Mouse (Mus musculus) spleen, adult 2 months (tissue): ENCODE results near the gene Megf8. TPM values are rescaled to one million over a fixed set of nuclear protein-coding genes. Genes with fewer than 3 reads are reported as not detected.

Experiments used
- DNase-seq, 2 experiments: peaks; one replicate each; pipeline versions ENCODE4 v3.0.0 to v3.0.0-alpha.2; 2012 to 2021; ENCODE audit warnings: low spot score in 2 of 2, low read depth in 1 of 2
- H3K27ac ChIP-seq: fragments of 200-500 bp; 2 replicates; pipeline ENCODE4 v1.5.1; 2012; ENCODE audit warnings: low read length, inconsistent platforms; ENCODE audit not compliant: insufficient read depth
- H3K27me3 ChIP-seq: fragments of 200-500 bp; 2 replicates; pipeline ENCODE4 v1.6.1; 2012; ENCODE audit warnings: mild to moderate bottlenecking, moderate library complexity, low read length, inconsistent platforms; ENCODE audit not compliant: control insufficient read depth, insufficient read depth
- H3K36me3 ChIP-seq: fragments of 200-500 bp; 2 replicates; pipeline ENCODE4 v1.6.1; 2012; ENCODE audit warnings: mild to moderate bottlenecking, low read length, inconsistent platforms; ENCODE audit not compliant: control insufficient read depth, insufficient read depth
- H3K4me1 ChIP-seq: fragments of 200-500 bp; 2 replicates; pipeline ENCODE4 v1.6.1; 2011; ENCODE audit warnings: inconsistent platforms; ENCODE audit not compliant: control insufficient read depth, insufficient read depth, insufficient read length
- H3K4me3 ChIP-seq: fragments of 200-500 bp; 2 replicates; pipeline ENCODE4 v1.5.1; 2011; ENCODE audit warnings: mild to moderate bottlenecking, inconsistent platforms; ENCODE audit not compliant: insufficient read depth, insufficient read length; ENCODE audit errors: extremely low read depth
- CTCF ChIP-seq: fragments of 200-500 bp; IDR thresholded peaks from 2 replicates; pipeline ENCODE4 v1.5.1; 2011; ENCODE audit warnings: mild to moderate bottlenecking, inconsistent platforms; ENCODE audit not compliant: insufficient read depth, insufficient read length, insufficient replicate concordance; ENCODE audit errors: extremely low read depth
- POLR2A ChIP-seq: fragments of 200-500 bp; IDR thresholded peaks from 2 replicates; pipeline ENCODE4 v1.6.1; 2011; ENCODE audit warnings: low read depth, low read length, inconsistent platforms
- WGBS: fragments of 180-500 bp; shearing (Covaris S2); methylation state at CpG from one replicate; pipeline ENCODE4 v1.1.7; 2018; 5-methylcytosine and 5-hydroxymethylcytosine counted together
- polyA plus RNA-seq: library from polyadenylated mRNA; depleted of rRNA; stranded (reverse); fragments of >200 nt; gene quantifications from 2 replicates; pipeline ENCODE4 v1.2.3, GENCODE M21; 2012; rRNA removed

Gene Megf8
- polyA plus RNA-seq, 1 experiment, result 11.0 TPM

DNA sequence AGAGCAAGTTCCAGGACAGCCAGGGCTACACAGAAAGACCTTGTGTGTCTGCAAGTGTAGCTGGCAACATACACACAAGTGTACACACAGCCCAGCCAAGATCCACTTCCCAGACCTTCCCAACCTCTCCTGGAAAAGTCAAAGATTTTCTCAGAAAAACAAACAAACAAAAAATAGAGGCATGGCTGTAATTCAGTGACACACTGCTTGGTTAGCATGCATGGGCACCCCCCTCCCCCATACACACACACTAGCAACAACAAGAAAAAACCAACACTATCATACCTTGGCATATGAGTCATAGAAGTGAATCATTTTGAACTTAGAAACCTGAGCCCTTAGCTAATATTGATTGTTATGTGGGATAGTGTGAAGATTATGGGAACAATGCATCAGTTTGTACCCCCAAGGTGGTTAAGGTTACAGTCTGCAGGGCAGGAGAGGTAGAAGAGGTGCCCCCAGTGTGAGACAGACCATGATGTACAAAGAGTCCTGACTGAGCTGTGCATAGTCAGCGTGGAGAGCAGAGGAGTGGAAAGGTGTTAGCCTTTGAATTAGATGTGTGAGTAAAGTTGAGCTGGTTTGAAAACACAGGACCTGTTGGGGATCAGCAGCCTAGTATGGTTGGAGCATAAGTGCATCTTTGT, 94.1 kb downstream of the Megf8 start:
- no peaks in the 10 kb centered on the region for H3K4me1 ChIP-seq
- TF ChIP-seq CTCF (no peak), POLR2A (no peak)
- WGBS, result 86% methylated on average over 1 of the region's 1 CpGs
- H3K27me3 ChIP-seq, result no peaks in the 10 kb centered on the region
- H3K36me3 ChIP-seq, result no peaks in the 10 kb centered on the region
- H3K4me3 ChIP-seq, result no peak overlapping the region
- H3K27ac ChIP-seq, result no peak overlapping the region
- DNase-seq, result no peak

GRCm38 (mm10) chr7:25411861-25412260, 94.9 kb downstream of the Megf8 start:
- H3K27me3 ChIP-seq, result no peaks in the 10 kb centered on the region
- 88% methylated on average over 3 of the region's 3 CpGs for WGBS
- H3K27ac ChIP-seq, result no peak overlapping the region
- H3K4me3 ChIP-seq, result no peak overlapping the region
- H3K4me1 ChIP-seq, result no peaks in the 10 kb centered on the region
- H3K36me3 ChIP-seq, result no peaks in the 10 kb centered on the region
- DNase-seq, result no peak
- TF ChIP-seq POLR2A, result no peak
- no peak for TF ChIP-seq CTCF

GRCm38 (mm10) chr7:25412833-25413441, 96.0 kb downstream of the Megf8 start, which contains the start of gene Cxcl17:
Cxcl17 (minus strand) TSS chr7:25412886.
- DNase-seq, result no peak
- H3K4me1 ChIP-seq, result no peaks in the 10 kb centered on the region
- WGBS, result 46% methylated on average over 7 of the region's 7 CpGs
- no peak within 1 kb of the TSS for H3K27ac ChIP-seq
- no peaks in the 10 kb centered on the region for H3K27me3 ChIP-seq
- H3K36me3 ChIP-seq, result no peaks in the 10 kb centered on the region
- H3K4me3 ChIP-seq, result no peak within 1 kb of the TSS
- TF ChIP-seq POLR2A, result no peak

Other genes starting within 250 kb of the Megf8 start
- gene Grik5, start 244.8 kb upstream of the Megf8 start, polyA plus RNA-seq, result 10.2 and 12.9 TPM in 2 replicates
- gene Zfp574, start 244.6 kb upstream of the Megf8 start, polyA plus RNA-seq, result 23.7 and 34.7 TPM in 2 replicates
- 61.7 and 83.3 TPM in 2 replicates for gene Pou2f2, start 137.4 kb upstream of the Megf8 start, polyA plus RNA-seq
- gene Dedd2, start 96.5 kb upstream of the Megf8 start, polyA plus RNA-seq, result 75.5 and 77.0 TPM in 2 replicates
- 14.4 and 16.4 TPM in 2 replicates for gene Zfp526, start 95.7 kb upstream of the Megf8 start, polyA plus RNA-seq
- gene Gsk3a, start 79.3 kb upstream of the Megf8 start, polyA plus RNA-seq, result 106 and 125 TPM in 2 replicates
- 17.2 and 21.3 TPM in 2 replicates for gene Erf, start 66.4 kb upstream of the Megf8 start, polyA plus RNA-seq
- 112 and 128 TPM in 2 replicates for gene Cic, start 49.5 kb upstream of the Megf8 start, polyA plus RNA-seq
- 62.9 and 90.7 TPM in 2 replicates for gene Pafah1b3, start 19.2 kb upstream of the Megf8 start, polyA plus RNA-seq
- gene Prr19, start 15.8 kb upstream of the Megf8 start, polyA plus RNA-seq, result 0.07 TPM in 1 of 2 replicates, not detected in the other
- gene Tmem145, start 11.1 kb upstream of the Megf8 start, polyA plus RNA-seq, result not detected in 2 replicates
- not detected in 2 replicates for gene Cnfn, start 52.6 kb downstream of the Megf8 start, polyA plus RNA-seq
- 35.0 and 46.0 TPM in 2 replicates for gene Lipe, start 81.5 kb downstream of the Megf8 start, polyA plus RNA-seq
- gene Cxcl17, start 95.7 kb downstream of the Megf8 start, polyA plus RNA-seq, result not detected in 2 replicates
- gene Ceacam1, start 160.4 kb downstream of the Megf8 start, polyA plus RNA-seq, result 16.0 and 16.3 TPM in 2 replicates
- gene Ceacam2, start 222.7 kb downstream of the Megf8 start, polyA plus RNA-seq, result 0.45 and 0.67 TPM in 2 replicates